Mouse (Mus musculus): ENCODE measurements around the gene Mypn.

Mypn gene

DNA sequence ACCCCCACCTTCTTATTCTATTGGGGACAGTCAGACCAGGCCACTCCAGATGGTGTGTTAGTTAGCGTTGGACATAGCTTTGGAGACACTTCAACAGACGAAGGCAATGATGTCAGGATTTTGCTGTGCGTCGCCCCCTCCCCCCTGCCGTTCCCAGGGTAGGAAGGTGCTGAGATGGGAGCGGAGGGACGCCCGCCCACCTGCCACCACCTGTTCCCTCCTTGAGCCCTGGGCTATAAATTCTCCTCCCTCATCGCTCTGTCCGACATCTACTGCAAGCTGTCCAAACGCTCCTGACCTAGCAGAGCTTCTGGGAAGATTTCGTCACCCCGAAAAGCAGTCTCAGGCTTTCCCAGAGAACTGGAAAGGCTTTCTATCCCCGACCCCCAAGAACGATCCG, 104.2 kb downstream of the Mypn start, which contains the start of gene Atoh7:
Atoh7 (plus strand) TSS at position 131 of the 400 bp plus-strand sequence.
- no peak for DNase-seq

DNA sequence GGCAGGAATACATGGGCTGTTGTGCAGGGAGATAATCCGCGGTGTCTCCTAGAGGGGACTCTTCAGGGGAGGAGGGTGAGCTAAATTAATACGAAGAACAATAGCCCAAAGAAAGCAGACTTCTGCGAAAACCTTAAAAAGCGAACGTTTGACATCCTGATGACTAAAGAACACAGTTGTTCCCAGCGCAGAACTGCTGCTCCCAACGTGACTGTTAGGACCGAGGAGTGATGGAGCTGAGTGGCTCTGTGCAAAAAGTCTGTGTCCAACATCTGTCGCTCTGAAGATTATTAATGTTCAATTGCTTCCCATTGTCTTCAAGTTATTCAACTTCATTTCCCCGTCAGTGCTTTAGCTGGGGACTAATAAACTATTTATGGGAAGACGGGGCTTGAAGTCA, 105.6 kb downstream of the Mypn start:
- DNase-seq: no peak

DNA sequence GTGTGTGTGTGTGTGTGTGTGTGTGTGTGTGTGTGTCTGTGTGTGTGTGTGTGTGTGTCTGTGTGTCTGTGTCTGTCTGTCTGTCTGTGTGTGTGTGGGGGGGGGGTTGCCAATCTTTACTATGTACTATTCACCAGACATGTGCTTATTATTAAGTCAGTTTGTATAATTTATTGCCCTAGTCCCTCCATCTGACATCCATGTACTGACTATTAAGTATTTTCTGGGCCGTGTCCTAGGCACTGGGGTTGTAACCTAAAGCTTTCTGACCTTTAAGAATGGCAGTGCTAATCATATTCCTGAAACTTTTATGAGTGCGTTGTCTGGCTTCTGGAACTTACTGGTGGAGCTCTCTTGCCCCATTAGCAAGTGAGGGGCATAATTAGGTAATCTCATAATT, 107.0 kb downstream of the Mypn start:
- no peak for DNase-seq

- DNase-seq: no peak
Measured at GRCm38 (mm10) chr10:63092616-63093550, 110.9 kb downstream of the Mypn start.

GRCm38 (mm10) chr10:63091915-63092314, 111.8 kb downstream of the Mypn start:
- DNase-seq: no peak

- no peak for DNase-seq
Measured at GRCm38 (mm10) chr10:63089758-63090571, 113.8 kb downstream of the Mypn start.

- no peak for DNase-seq
Measured at GRCm38 (mm10) chr10:63089103-63089757, 114.5 kb downstream of the Mypn start.

DNA sequence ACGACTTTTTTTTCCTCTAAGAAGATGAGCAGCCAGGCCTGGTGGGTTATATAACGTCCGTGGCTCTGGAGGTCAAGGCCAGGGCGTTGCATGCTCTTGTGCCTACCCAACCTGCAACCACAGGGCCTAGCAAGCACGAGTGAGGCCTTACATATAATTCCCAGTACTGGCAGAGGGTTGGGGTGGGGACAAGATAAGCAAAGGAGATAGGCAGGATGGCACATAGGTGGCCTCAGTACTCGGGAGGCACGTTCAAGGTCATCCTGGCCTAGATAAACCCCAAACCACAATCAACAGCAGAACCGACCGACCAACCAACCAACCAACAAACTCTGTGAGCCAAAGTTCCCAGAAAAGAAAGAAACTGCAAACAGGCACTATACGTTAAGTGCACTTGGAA, 117.4 kb downstream of the Mypn start:
- DNase-seq: no peak

GRCm38 (mm10) chr10:63065988-63066387, 137.8 kb downstream of the Mypn start:
- DNase-seq: peak; percentile 91
